Mouse (Mus musculus): ENCODE results near the gene Eaf1. TPM values are rescaled to one million over a fixed set of nuclear protein-coding genes. Genes with fewer than 3 reads are reported as not detected.

The Eaf1 gene
- polyA plus RNA-seq, 1 experiment from 2014 or later, result 11.4 TPM

DNA sequence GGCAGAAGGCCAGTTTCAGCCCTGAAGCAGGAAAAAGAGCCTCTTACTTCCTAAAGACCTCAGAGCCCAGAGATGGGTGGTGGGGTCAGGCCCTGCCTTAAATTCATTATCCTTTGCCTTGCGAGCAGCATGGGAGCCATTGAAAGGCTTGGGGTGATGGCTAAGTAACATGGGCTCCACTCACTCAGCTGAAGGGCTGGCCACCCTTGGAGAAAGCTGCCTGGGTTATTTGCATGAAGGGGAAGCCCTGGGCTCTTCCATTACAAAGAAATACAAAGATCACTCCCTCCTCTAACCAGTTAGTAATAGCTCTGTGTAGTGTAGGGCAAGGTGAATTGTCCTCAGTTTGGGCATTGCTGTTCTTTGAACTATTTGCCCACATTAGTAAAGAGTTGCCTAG is 5.3 kb downstream of the Eaf1 start:
- Histone ChIP-seq H3K9ac (replicated peaks) (no peak overlapping the region), H3K4me2 (ENCODE audit: low read depth, low read length) (no peak overlapping the region), H3K9me3 (ENCODE audit: low read length) (no peaks in the 10 kb centered on the region), H3K27ac (ENCODE audit: low read depth) (no peak overlapping the region), H3K4me3 (ENCODE audit: low read depth, low read length) (no peak overlapping the region), H3K36me3 (replicated peaks; ENCODE audit: insufficient read depth, low read length) (peaks cover 65% of the 10 kb centered on the region), H3K4me1 (ENCODE audit: insufficient read depth) (peaks cover 12% of the 10 kb centered on the region), H3K27me3 (ENCODE audit: insufficient read depth, low read length) (no peaks in the 10 kb centered on the region)
- DNase-seq (no peak), ATAC-seq (no peak)
- 75% methylated on average over 1 of the region's 1 CpGs for WGBS (ENCODE audit: insufficient replicate concordance)
- TF ChIP-seq CTCF (IDR thresholded peaks at IDR 0.05; ENCODE audit: low read depth) (no peak), EP300 (IDR thresholded peaks at IDR 0.05; ENCODE audit: low read depth) (no peak)

DNA sequence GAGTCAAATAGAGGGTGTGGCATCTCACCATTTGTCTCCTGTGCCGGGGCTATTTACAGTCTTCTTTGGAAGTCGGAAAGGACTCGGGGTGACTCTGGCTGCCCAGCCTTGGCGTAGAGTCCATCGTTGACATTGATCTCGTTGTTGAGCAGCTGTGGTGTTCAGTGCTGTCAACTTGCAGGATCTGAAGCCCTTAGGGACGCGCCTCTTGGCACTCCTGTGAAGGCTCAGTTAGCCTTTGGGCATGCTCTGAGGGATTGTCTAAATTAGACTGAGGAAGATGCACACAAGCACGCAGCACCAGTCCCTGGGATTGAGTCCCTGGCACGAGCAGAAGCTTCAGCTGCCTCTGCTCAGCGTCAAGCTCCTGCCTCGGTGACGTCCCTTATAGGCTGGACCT is 9.2 kb downstream of the Eaf1 start:
- Histone ChIP-seq H3K4me3 (ENCODE audit: low read depth, low read length) (no peak overlapping the region), H3K4me1 (ENCODE audit: insufficient read depth) (no peaks in the 10 kb centered on the region), H3K27me3 (ENCODE audit: insufficient read depth, low read length) (no peaks in the 10 kb centered on the region), H3K36me3 (replicated peaks; ENCODE audit: insufficient read depth, low read length) (peaks cover 94% of the 10 kb centered on the region), H3K9me3 (ENCODE audit: low read length) (no peaks in the 10 kb centered on the region), H3K4me2 (ENCODE audit: low read depth, low read length) (no peak overlapping the region), H3K9ac (replicated peaks) (no peak overlapping the region), H3K27ac (ENCODE audit: low read depth) (no peak overlapping the region)
- ATAC-seq (no peak), DNase-seq (no peak)
- WGBS (ENCODE audit: insufficient replicate concordance), result 92% methylated on average over 13 of the region's 13 CpGs
- TF ChIP-seq CTCF (IDR thresholded peaks at IDR 0.05; ENCODE audit: low read depth) (no peak), EP300 (IDR thresholded peaks at IDR 0.05; ENCODE audit: low read depth) (no peak)

DNA sequence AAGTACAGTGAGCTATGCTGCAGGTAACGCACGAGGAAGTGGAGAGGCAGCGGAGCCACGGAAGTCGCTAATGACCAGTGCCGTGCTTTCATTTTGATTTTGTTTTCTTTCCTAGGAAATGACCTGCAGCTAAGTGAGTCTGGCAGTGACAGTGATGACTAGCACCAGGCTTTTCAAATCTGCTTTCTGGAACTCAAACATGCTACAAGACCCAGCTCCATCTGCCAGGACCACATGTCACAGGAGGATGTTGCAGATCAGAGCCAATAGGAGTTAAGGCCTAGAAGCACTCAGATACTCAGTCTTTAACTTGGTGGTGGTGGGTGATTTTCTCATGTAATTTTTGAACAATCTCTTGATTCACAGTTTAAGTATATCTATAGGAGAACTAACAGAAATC is 12.3 kb downstream of the Eaf1 start:
- H3K27me3 ChIP-seq (ENCODE audit: insufficient read depth, low read length), result no peaks in the 10 kb centered on the region
- H3K4me3 ChIP-seq (ENCODE audit: low read depth, low read length), result no peak overlapping the region
- 95% methylated on average over 6 of the region's 6 CpGs for WGBS (ENCODE audit: insufficient replicate concordance)
- no peak overlapping the region for H3K4me2 ChIP-seq (ENCODE audit: low read depth, low read length)
- peaks cover 82% of the 10 kb centered on the region for H3K36me3 ChIP-seq (replicated peaks; ENCODE audit: insufficient read depth, low read length)
- no peak overlapping the region for H3K9ac ChIP-seq (replicated peaks)
- TF ChIP-seq EP300 (IDR thresholded peaks at IDR 0.05; ENCODE audit: low read depth) (no peak), CTCF (IDR thresholded peaks at IDR 0.05; ENCODE audit: low read depth) (no peak)
- no peak for DNase-seq
- peaks cover 6% of the 10 kb centered on the region; the same call in 1 of the 2 replicates for H3K4me1 ChIP-seq (ENCODE audit: insufficient read depth)
- no peak overlapping the region for H3K27ac ChIP-seq (ENCODE audit: low read depth)
- no peaks in the 10 kb centered on the region for H3K9me3 ChIP-seq (ENCODE audit: low read length)
- ATAC-seq, result no peak

DNA sequence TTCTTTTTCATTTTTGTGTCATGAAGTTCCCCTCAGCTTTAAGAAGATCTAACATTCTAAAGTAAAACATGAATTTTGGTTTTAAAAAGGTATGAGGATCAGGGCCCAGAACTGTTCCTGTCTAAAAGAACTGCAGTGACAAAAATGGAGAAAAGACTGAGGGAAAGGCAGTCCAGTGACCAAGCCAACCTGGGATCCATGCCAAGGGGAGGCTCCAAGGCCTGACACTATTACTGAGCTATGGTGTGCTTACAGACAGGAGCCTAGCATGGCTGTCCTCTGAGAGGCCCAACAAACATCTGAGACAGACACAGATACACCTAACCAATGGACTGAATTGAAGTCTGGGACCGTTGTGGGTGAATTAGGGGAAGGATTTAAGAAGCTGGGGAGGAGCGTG is 15.7 kb downstream of the Eaf1 start:
- H3K9me3 ChIP-seq (ENCODE audit: low read length), result no peaks in the 10 kb centered on the region
- peak; percentile 47; the same call in 1 of the 2 replicates for ATAC-seq
- peak; percentile 61 for DNase-seq
- H3K36me3 ChIP-seq (replicated peaks; ENCODE audit: insufficient read depth, low read length), result peaks cover 48% of the 10 kb centered on the region
- H3K27ac ChIP-seq (ENCODE audit: low read depth), result no peak overlapping the region
- TF ChIP-seq CTCF (IDR thresholded peaks at IDR 0.05; ENCODE audit: low read depth) (no peak), EP300 (IDR thresholded peaks at IDR 0.05; ENCODE audit: low read depth) (no peak)
- peaks cover 6% of the 10 kb centered on the region; the same call in 1 of the 2 replicates for H3K4me1 ChIP-seq (ENCODE audit: insufficient read depth)
- H3K4me3 ChIP-seq (ENCODE audit: low read depth, low read length), result no peak overlapping the region
- H3K4me2 ChIP-seq (ENCODE audit: low read depth, low read length), result no peak overlapping the region
- no peaks in the 10 kb centered on the region for H3K27me3 ChIP-seq (ENCODE audit: insufficient read depth, low read length)
- 96% methylated on average over 2 of the region's 2 CpGs for WGBS (ENCODE audit: insufficient replicate concordance)
- no peak overlapping the region for H3K9ac ChIP-seq (replicated peaks)

DNA sequence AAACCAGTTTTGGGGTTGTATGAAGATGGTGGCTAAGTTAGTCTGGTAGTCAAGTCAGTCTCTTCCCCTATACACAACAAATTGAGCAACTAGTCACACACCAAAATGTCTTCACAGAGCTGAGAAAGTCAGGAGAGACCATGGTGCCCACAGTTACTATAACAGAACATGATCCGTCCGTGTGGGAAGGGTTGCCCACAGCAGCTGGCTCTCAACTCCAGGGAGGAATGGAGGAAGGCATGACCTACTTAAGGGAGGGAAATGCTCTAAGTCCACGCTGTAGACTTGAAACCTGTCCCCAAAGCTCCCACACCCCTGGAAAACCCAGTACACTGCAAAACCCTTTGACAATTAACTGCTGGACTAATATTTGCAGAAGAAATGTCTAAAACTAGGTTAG is 16.1 kb downstream of the Eaf1 start:
- H3K36me3 ChIP-seq (replicated peaks; ENCODE audit: insufficient read depth, low read length), result peaks cover 43% of the 10 kb centered on the region

DNA sequence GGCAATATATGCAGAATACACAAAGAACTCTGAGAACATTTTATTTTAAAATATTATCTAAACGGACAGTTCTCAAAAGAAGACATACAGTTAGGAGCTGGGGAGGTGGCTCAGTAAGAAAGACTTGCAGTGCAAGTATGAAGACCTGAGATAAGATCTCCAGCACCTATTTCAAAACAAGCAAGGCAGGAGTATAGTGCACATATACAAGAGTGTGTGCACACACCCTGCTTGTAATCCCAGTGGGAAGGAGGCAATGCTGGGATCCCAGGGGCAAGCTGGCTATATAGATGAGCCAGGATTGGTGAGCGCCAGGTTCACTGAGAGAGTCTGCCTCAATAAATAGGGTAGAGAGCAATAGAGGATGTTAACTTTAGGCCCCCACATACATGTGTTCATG is 21.7 kb downstream of the Eaf1 start:
- Histone ChIP-seq H3K9me3 (ENCODE audit: low read length) (no peaks in the 10 kb centered on the region), H3K4me1 (ENCODE audit: insufficient read depth) (no peaks in the 10 kb centered on the region; the same call in 1 of the 2 replicates), H3K36me3 (replicated peaks; ENCODE audit: insufficient read depth, low read length) (no peaks in the 10 kb centered on the region), H3K4me3 (ENCODE audit: low read depth, low read length) (no peak overlapping the region), H3K9ac (replicated peaks) (no peak overlapping the region), H3K27me3 (ENCODE audit: insufficient read depth, low read length) (no peaks in the 10 kb centered on the region), H3K27ac (ENCODE audit: low read depth) (no peak overlapping the region), H3K4me2 (ENCODE audit: low read depth, low read length) (no peak overlapping the region)
- 83% methylated on average over 2 of the region's 2 CpGs for WGBS (ENCODE audit: insufficient replicate concordance)
- DNase-seq, result no peak
- TF ChIP-seq EP300 (IDR thresholded peaks at IDR 0.05; ENCODE audit: low read depth) (no peak), CTCF (IDR thresholded peaks at IDR 0.05; ENCODE audit: low read depth) (no peak)
- peak; percentile 58 for ATAC-seq

More for the DNA sequence above, 16.1 kb downstream of the Eaf1 start:
- no peaks in the 10 kb centered on the region for H3K9me3 ChIP-seq (ENCODE audit: low read length)
- H3K4me2 ChIP-seq (ENCODE audit: low read depth, low read length), result no peak overlapping the region
- no peak overlapping the region for H3K27ac ChIP-seq (ENCODE audit: low read depth)
- DNase-seq (no peak), ATAC-seq (0 out of 2 replicates have a peak, but pooled peaks have one; percentile 21)
- H3K27me3 ChIP-seq (ENCODE audit: insufficient read depth, low read length), result no peaks in the 10 kb centered on the region
- 79% methylated on average over 3 of the region's 3 CpGs for WGBS (ENCODE audit: insufficient replicate concordance)
- no peak overlapping the region for H3K9ac ChIP-seq (replicated peaks)
- no peak overlapping the region for H3K4me3 ChIP-seq (ENCODE audit: low read depth, low read length)
- TF ChIP-seq CTCF (IDR thresholded peaks at IDR 0.05; ENCODE audit: low read depth), result no peak
- no peak for TF ChIP-seq EP300 (IDR thresholded peaks at IDR 0.05; ENCODE audit: low read depth)
- peaks cover 6% of the 10 kb centered on the region; the same call in 1 of the 2 replicates for H3K4me1 ChIP-seq (ENCODE audit: insufficient read depth)

DNA sequence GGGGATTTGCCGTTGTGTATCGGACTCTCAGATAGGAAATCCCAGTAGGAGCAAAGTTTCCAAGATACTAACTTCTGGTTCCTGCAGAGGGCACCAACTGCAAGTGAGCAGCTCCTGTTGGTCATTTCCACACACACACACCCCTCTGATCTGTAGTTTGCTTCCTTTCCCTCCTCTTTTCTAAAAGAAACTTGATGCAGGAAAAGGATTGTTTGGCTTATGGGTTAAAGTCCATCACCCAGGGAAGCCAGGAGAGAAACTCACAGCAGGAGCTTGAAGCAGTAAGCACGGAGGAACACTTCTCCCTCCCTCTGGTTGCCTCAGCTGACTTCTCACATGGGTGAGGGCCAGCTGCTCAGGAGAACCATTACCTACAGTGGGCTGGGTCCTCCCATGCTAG is 25.0 kb downstream of the Eaf1 start:
- TF ChIP-seq CTCF (IDR thresholded peaks at IDR 0.05; ENCODE audit: low read depth), result peak; percentile 75
- no peak for TF ChIP-seq EP300 (IDR thresholded peaks at IDR 0.05; ENCODE audit: low read depth)

More for the DNA sequence above, 25.0 kb downstream of the Eaf1 start:
- H3K9ac ChIP-seq (replicated peaks), result 0 out of 2 replicates have a peak overlapping the region, but pooled peaks have one; percentile 16
- H3K27me3 ChIP-seq (ENCODE audit: insufficient read depth, low read length), result no peaks in the 10 kb centered on the region
- H3K9me3 ChIP-seq (ENCODE audit: low read length), result no peaks in the 10 kb centered on the region
- H3K4me2 ChIP-seq (ENCODE audit: low read depth, low read length), result peak overlapping the region; percentile 44
- H3K4me3 ChIP-seq (ENCODE audit: low read depth, low read length), result no peak overlapping the region
- WGBS (ENCODE audit: insufficient replicate concordance), result 26% methylated on average over 3 of the region's 3 CpGs
- no peak for DNase-seq
- ATAC-seq, result peak; percentile 53
- no peaks in the 10 kb centered on the region for H3K36me3 ChIP-seq (replicated peaks; ENCODE audit: insufficient read depth, low read length)
- H3K4me1 ChIP-seq (ENCODE audit: insufficient read depth), result no peaks in the 10 kb centered on the region; the same call in 1 of the 2 replicates
- no peak overlapping the region for H3K27ac ChIP-seq (ENCODE audit: low read depth)

Measured in liver, postnatal 0 days (tissue).